Mouse (Mus musculus) right cerebral cortex, adult 18-20 months (tissue): ENCODE measurements around the gene Polr1a.
A peak's percentile ranks its signal among the peaks of the same experiment; 100 is the strongest.
"Not testable (repeated sequence)": the region's sequence is repeated elsewhere in the genome, so short reads cannot be mapped to it uniquely, and the experiment has no call there.

Experiments
- DNase-seq: peaks from one replicate; pipeline ENCODE4 v3.0.0; 2022; ENCODE audit warnings: mixed read lengths

Gene Polr1a

DNA sequence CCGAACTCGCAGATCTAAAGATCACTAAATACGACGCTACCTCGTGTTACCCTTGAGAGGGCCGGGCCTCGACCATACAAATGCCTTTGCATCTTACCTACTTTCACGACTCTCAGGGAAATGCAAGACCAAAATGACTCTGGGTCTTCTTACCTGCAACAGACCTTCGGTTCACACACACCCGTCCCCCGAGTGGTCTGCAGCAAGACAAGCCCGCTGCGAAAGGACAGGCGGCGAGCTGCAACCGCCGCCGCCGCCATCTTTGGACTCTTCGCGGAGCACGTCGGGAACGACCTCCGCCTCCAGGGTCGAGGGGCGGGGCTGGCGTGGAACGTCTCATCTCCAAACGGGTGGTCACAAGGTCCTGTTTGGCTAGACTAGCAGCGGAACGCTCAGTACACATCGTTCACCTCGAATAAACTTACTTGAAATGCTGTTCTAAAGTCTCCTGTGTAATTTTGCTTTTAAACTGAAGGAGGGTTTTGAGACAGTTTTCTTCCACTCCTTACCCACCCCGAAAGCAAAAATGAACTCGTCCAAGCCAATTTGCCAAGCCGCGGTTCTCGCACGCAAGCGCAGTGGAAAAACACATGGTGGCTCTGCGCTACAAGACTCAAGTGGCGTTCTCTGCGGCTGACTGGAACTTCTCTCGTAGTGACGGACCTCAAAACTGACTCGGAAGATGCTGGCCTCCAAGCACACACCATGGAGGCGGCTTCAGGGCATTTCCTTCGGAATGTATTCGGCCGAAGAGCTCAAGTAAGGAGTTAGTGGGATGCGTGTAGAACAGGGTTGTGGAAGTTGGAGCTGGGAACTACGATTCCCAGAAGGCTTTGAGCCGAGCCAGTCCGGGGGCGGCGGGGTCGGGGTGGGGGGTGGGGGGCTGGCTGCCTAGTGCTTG lies at the start of gene Polr1a, which contains the start of gene Ptcd3:
Gene Polr1a (plus strand): TSS at position 573 of the 901 bp plus-strand sequence.
Gene Ptcd3 (minus strand): TSS at position 270 of the 901 bp plus-strand sequence.
- peak; percentile 90 for DNase-seq

DNA sequence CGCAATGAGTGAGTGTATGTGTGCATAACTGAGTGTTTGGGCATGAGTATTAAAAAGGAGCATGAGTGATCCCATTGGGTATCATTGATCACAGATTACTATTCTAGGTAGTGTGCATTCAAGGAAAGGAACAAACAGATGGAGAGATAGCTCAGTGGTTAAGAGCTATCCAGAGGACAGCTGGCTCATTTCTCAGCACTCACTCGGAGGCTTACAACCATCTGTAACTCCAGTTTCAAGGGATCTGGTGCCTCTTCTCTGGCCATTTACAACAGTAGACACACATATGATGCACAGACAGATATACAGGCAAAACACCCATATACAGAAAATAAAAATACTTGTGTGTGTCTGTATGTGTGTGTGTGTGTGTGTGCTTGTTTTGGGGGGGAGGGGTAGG lies 41.1 kb upstream of the Polr1a start:
- no peak for DNase-seq

DNA sequence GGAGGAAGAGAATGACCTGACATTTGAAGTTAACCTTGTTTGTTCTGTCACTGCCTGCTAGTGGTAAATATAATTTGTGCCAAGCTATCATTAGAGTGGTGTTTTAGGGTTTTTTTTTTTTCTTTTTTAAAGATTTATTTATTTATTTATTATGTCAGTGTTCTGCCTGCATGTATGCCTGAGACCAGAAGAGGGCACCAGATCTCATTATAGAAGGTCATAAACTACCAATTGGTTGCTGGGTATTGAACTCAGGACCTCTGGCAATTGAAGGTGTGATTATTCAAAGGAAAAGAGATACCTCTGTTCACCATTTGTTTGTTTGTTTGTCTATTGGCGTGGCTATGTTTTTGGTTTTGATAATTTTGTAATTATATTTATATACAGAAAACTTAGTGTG lies 40.0 kb upstream of the Polr1a start:
- no peak for DNase-seq

DNA sequence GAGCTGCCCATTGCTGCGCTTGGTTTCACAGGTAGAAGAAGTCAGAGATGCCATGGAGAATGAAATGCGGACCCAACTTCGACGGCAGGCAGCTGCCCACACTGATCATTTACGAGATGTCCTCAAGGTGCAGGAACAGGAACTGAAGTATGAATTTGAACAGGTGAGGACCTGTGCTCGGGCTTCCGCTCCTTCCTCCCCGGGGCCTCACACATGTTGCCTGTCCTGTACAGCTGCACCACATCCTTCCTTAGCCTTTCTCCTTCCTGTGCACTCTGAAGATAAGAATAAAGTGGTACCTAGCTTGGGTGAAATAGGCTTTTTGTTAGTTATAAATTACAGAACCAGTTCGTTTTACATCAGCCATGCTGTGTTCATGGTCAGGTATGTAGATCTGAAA lies 37.5 kb upstream of the Polr1a start:
- DNase-seq, result no peak

DNA sequence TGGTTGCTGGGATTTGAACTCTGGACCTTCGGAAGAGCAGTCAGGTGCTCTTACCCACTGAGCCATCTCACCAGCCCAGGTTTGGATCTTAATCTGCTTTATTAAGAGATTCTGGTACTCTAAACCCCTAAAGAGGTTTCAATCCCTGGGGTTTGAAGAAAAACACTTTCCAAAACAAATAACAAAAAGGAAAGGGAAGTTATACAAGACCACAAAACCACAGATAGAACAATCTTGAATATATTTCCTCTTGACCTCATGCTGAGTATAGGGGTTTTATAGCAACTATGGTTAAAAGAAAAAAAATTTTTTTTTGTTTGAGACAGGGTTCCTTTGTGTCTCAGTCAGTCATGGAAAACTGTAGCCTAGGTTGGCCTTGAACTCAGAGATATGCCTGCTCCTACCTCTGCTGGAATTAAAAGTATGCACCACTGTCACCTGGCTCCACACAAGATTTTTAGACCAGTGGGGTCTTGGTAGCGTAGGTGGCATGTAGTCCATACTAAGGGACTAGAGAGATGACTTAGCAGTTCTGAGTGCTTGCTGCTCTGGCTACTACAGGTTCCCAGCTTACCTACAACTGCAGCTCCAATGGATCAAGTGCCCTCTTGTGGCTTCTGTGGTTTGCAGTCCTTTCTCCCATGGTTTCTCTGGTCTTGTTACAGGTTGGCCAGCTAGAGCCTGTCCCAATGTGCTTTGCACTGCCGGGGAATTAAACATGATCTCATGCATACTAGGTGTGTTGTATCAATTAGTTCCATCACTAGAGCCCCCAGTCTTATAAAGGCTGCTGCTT lies 30.7 kb upstream of the Polr1a start:
- DNase-seq, result no peak

DNA sequence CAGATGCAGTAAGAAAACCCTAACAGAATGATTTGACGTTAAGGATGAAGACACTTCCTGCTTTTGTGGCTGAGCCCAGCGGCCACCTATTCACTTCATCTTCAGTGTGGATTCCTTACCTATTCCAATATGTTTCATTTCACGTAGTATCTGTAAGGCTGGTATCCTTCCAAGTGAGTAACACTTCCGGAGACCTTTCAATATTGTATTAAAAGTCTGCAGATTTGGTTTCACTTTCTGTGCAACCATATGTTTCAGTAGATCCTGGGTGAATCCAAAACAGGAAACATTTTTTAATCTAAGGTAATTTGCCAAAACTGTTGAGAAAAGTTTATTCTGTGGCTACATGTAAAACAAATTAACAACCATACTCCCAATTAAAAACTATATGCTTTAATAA lies 15.6 kb upstream of the Polr1a start:
- no peak for DNase-seq

DNA sequence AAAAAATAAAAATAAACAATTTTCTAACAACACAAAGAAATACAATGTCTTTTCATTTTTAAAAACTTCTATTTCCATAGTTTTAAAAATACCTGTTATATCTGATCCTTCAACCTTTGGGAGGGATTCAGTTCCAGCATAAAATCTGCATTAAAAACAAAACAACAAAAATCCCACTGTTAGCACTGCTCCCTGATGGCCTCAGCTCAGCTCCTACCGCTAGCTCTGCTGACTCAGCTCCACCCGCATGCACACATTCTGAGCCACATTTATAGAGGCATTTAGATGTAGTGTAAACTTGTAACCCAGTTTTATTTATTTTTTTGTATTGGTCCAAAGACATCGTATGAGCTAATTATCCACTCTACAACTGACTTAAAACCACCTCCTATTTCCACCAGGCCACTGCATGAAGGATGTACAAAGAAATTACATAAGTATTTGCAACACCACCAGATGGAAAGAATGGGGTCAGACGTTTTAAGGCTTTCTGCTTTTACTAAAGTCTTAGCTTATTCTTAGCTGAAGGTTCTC lies 1.1 kb upstream of the Polr1a start:
- DNase-seq, result no peak

DNA sequence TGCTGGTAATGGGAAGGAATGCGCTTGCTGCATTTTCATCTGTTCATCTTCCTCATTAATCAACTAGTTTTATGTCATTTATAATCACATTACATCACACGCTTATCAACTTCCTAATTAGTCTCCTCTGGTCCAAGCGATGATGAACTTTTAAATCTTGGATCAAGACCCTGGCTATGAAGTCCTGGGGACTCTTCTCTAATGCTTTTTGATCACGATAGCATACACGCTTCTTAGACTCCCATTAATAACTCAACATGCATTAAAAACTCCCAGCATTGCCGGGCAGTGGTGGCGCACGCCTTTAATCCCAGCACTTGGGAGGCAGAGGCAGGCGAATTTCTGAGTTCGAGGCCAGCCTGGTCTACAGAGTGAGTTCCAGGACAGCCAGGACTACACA lies 531 bp downstream of the Polr1a start:
- no peak for DNase-seq

DNA sequence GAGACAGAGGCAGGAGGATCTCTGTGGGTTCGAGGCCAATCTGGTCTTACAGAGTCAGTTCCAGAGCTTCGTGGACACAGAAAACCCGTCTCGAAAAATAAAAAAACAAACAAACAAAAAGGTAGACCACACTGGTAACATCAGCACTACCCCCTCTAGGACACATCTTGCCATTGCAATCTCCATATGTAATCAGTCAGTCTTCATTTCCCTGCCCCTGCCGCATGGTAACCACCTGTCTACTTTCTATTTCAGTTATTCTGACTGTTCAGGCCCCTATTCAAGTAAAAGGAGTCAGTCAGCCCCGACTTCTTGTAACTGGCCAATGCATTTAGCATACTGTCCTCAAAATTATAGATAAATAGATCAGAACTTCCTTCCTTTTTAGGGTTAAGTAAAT lies 987 bp downstream of the Polr1a start:
- DNase-seq, result no peak

DNA sequence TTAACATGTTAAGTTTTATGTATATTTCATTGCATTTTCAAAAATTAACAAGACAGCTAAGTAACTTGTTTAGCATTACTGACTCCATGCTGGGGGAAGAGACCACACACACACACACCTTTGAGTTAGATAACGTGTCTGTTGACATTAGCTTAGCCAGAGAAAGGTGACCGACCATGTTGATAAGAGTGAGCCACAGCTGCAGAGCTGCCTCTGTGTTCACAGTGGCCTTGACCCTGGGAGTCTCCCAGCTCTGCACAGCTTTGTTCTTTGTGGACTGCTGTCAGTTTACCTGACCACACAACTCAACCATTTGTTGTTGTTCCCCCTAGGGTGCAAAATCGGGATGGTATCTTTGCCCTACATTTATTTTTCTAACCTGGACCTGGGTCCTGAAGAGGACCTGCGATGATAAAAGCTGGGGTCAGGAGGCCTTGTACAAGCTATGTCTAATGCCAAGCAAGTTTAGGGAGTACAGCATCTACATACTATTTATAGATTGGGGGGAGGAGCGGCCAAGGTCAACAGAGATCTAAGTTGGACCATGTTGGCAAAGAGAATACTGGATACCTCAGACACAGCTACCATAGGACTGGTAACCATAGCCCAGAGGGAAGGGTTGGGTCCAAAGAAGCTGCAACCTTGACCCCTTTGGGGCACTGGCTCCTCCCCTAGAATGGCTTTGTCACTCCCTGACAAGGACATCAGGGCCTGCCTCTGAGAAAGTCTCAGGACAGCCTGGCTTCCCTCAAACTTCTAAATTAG lies 3.0 kb downstream of the Polr1a start:
- no peak for DNase-seq

DNA sequence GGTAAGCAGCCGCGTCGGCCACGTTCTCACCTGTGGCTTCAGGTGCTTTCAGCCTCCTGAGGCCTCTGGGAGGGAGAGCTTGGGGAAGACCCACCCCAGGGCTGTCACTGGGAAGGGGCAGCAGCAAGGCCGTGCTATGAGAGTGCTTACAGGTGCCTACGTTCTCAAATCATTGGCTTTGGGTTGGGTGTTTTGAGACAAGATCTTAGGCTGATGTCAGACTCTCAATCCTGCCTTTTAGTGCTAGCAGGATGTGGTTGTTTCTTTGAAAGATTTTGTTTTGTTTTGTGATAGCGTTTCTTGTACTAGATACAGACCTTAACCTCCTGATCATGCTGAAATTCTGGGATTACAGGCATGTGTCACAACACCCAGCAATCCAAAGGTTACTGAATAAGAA lies 11.9 kb downstream of the Polr1a start:
- DNase-seq, result no peak

DNA sequence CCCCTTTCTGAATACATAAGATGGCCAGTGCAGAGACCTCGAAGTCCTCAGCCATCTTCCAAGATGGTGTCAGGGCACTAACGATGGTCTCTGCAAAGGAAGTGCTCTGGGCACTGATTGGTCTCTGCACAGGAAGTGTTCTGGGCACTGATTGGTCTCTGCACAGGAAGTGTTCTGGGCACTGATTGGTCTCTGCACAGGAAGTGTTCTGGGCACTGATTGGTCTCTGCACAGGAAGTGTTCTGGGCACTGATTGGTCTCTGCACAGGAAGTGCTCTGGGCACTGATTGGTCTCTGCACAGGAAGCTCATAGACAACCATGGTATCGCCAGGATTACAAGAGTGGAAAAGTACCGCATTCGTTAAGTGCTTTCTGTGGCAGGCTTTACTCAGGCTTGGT lies 16.4 kb downstream of the Polr1a start:
- DNase-seq, result not testable (repeated sequence)

DNA sequence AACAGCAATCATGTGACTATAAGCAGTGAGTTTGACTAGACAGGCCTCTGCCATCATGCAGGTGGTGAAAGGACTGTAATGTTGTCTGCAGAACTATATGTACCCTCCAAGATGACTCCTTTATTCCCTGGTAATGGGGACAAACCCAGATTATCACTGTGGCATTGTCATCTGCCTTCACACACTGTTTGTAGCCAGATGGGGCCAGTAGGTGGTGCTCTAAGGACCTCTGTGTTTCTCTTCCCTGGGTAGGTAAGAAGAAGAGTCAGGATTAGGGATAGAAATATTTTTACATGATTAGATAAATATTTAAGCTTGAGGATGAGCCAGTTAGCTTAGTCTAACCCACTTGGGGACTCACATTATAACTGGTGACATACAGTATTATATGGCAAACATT lies 19.1 kb downstream of the Polr1a start:
- peak; percentile 61 for DNase-seq

DNA sequence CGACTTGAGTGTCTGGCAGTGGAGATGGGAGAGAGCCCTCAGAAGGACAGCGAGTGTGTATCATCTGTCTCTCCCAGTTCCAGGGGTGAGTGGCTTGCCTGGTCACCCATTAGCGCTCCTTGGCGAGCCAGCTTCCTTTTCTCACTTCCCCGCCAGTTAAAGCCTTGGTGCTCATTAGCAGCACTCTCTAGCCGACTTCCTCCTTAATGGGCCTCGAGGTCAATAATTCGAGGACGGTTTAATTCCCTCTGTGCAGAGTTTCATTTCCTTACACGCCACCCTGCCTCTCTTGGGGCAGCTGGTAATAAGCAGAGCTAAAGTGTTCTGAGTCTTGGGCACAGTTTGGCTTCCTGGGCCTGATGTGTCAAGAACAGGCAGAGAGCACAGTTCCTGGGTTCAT lies 21.2 kb downstream of the Polr1a start:
- DNase-seq, result no peak

DNA sequence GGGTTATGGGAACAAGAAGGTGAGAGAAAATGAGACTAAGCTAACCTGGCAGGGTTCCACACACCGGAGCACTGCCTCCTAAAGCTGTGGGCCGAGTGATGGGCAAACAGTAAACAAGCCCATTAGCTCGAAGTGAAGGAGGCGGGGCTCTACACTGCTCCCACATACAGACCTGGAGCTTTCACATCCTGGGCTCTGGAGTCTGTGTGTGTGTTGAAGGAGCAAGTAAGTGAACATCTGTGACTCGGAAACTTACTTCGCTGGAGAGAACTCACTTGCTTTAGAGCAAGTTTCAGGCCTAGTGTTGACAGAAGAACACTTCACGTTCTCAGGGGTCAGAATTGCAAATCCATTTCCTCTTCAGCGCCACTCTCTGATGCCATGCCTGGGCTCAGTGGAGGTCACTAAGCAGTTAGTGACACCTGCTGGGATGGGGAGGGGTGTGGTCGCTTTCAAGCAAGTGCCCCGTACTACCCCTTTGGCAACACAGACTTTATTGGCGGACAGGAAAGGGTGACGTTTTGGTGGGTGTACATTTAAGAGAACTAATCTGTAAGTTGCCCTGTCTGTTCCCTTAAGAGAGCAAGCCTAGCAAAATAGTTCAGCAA lies 22.1 kb downstream of the Polr1a start:
- DNase-seq, result no peak

DNA sequence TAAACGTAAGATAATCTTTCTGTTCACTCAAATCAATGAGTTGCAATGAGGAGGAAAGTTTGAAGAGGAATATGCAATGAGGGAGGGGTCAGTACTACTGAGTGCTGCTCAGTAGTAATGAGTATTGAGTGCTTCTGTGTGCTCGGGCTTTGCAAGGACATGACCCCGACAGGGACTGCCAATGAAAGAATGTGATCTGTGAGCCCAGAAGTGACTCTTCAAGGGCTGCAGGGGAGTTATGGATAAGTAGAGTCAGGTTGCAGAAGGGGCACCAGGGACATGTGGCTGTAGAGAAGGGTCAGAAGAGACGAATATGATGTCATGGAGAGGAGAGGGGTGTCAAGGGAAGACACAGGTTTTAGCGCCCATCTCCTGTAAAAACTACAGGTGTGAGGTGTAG lies 23.5 kb downstream of the Polr1a start:
- DNase-seq, result no peak

DNA sequence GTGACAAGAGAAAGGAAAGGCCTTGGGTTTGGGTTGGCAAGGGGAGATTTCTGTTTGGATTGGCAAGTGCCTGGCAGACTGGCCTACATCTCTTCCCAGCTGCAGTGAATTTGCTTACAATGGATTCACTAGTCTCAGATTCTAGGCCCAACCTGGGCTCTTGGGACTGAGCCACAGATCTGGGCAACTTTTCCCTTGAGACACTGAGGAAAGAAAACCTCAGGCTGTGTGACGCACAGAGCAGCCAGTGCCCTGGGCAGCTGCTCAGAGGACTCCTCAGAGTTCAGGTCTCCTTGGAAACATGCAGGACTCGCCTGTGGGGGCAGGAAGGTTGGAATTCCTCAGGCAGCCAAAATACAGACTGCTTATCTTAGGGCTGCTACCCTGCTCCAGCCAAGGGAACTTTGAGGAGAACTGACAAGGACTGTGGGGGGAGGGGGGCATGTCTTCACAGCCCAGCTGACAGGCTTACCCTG lies 25.3 kb downstream of the Polr1a start:
- peak; percentile 20 for DNase-seq

DNA sequence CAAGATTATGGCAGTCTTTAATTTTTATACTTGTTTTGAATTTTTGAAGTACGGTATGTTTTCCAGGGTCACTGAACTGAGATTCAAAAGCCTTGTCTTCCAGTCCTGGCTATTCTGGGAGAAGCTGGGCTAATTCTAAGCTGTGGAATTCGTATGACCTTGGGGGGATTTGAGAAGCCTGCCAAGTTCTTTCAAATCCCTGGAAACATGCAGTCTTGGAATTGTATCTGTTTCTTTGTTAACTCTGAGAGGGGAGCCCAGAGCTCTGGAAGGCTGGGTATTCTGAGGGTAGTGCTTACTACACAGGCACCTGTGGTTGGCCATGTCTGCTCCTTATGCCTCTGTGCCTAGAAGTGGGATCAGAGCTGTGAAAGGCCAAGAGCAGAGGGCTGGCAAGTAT lies 26.9 kb downstream of the Polr1a start:
- no peak for DNase-seq

DNA sequence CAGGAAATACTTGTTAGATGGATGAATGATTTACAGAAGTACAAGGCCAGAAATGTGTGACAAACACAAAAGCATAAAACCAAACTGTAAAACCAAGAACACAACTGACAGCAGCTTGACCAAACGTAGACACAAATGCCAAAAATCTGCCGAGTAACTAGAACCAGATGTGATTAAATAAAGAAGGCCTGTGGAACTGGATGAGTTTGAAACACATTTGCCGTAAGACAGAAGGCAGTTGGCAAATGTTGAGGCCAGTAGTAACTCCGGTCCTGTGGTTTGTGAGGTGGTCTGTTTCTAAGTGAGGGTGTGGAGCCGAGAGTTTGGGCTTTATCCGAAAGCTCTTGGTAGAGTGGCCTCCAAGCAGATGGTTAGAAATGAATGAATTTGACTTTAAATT lies 32.1 kb downstream of the Polr1a start:
- no peak for DNase-seq

DNA sequence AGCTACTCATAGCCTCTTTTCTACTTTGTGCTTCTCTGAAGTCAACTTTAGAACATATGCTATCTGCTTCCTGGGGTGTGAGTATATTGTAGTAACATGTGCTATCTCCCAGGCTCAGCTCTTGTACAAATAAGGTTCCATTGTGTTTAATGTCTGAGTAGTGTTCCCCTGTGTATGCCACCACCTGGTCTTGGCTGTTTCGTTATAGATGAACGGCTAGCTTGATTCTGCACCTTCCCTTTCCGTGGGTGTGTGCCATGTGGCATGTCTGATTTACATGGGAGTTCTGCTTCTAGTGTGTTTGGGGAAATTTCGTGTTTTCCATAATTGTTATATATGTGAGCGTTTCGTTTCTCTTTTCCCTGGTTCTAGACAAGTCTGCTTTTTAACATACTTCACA lies 36.2 kb downstream of the Polr1a start:
- no peak for DNase-seq

DNA sequence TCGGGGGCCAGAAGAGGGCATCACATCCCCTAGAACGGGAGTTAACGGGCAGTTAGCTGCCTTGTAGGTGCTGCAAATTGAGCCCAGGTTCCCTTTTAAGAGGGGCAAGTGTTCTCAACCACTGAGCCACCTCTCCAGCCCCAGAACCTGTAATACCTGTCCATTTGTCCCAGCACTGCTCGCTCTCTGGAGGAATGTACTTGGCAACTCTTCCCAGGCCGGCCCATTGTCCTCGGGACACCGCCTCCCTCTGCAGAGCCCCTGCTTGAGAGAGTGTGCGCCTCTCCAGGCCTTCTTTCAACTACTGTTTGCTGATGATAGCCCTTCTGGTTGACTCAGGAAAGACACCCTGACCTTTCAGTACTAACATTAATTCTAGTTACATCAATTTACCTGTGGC lies 37.3 kb downstream of the Polr1a start:
- no peak for DNase-seq

DNA sequence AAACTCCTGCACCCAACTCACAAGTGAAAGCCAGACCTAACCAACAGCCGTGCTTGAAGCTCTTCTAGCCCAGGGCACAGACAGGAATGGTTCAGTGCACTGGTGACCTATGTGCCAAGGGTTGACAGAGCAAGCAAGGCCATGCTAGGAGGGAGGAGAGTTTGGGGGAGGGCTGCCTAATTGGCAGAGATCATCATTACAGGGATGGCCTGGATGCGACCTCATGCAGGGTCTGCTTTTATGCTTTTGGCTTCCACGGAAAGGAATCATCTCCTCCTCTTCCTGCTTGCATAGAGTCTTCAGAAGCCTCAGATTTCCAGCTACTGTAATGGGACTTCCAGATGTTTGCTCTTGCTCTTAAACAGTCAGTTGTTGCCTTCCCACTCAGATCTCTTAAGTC lies 40.9 kb downstream of the Polr1a start:
- no peak for DNase-seq
